ENCODE assay signal across 18 mouse cellular contexts in the genomic region with DNA sequence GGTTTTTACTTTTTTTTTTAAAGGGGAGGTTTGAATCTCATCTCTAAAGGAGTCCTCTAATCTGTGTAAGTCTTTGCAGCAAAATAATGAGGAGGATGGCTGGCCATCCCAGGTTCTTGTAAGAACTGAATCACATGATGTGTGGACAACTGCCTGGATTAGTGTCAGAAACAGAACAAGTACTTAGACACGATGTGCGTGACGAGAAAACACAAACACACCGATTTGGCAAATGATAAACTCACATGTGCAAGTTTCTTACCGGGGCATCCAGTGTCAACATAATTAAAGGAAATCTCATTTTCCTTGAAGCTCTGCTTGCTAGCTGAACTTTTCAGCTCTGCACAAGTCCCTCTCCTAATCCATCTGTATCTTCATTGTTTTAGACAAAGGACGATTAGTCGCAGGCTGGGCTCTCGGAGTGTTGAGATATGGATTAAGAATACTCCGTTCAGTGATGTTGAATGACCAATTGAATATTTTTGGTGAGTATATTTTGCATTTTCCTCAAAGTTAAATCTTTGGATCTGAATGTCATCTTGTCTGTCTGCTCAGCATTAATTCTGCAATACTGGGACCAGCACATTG.
"Had no signal": no experiment of that assay in that cellular context is flagged by ENCODE, and none has a peak within 500 bp of the region (broad histone marks: within the 10 kb centered on the region; RNA-seq: fewer than 3 reads in every experiment).

No protein-coding gene starts in this region.

- H3K27me3 ChIP-seq: intestine, embryonic 15.5 days; liver, embryonic 15.5 days; neural tube, embryonic 13.5 days had no signal

- H3K27ac ChIP-seq: intestine, embryonic 15.5 days; limb, embryonic 10.5 days; limb, embryonic 13.5 days; liver, embryonic 15.5 days; neural tube, embryonic 13.5 days; stomach, postnatal 0 days had no signal

- H3K36me3 ChIP-seq: intestine, embryonic 15.5 days; limb, embryonic 10.5 days; limb, embryonic 13.5 days; liver, embryonic 15.5 days; neural tube, embryonic 13.5 days had no signal

- H3K4me3 ChIP-seq: intestine, embryonic 15.5 days; limb, embryonic 10.5 days; limb, embryonic 13.5 days; liver, embryonic 15.5 days; myocyte; neural tube, embryonic 13.5 days had no signal

- H3K9me3 ChIP-seq: intestine, embryonic 15.5 days; limb, embryonic 10.5 days; limb, embryonic 13.5 days; liver, embryonic 15.5 days; neural tube, embryonic 13.5 days had no signal

- H3K9ac ChIP-seq: intestine, embryonic 15.5 days; limb, embryonic 13.5 days; liver, embryonic 15.5 days; neural tube, embryonic 13.5 days had no signal

- H3K4me2 ChIP-seq: intestine, embryonic 15.5 days; limb, embryonic 13.5 days; liver, embryonic 11.5 days; liver, embryonic 15.5 days; neural tube, embryonic 13.5 days had no signal

- DNase-seq: kidney, adult 18-20 months; kidney, adult 9 months; kidney, postnatal 14 days; lung, adult 2 months; lung, postnatal 14 days; lung, postnatal 4 days; right cerebral cortex, adult 18-20 months; right cerebral cortex, postnatal 14 days; right cerebral cortex, postnatal 4 days; thymus, adult 2 months had no signal
